Mouse (Mus musculus) neural tube, embryonic 15.5 days (tissue): ENCODE measurements around the gene Exosc6. TPM values are rescaled to one million over a fixed set of nuclear protein-coding genes. Genes with fewer than 3 reads are reported as not detected.
"Not testable (repeated sequence)": the region's sequence is repeated elsewhere in the genome, so short reads cannot be mapped to it uniquely, and the experiment has no call there.

Experiments used
- ATAC-seq: fragments of 200-750 bp; cut with Nextera tagmentation; 2 replicates; pipeline ENCODE4 v1.8.0; 2017; ENCODE audit warnings: mild to moderate bottlenecking, moderate TSS enrichment, moderate library complexity; ENCODE audit not compliant: low FRiP score
- H3K27ac ChIP-seq: fragments of 300-500 bp; sonication (generic); replicated peaks from 2 replicates; pipeline ENCODE4 v1.5.1; 2015; ENCODE audit warnings: mild to moderate bottlenecking, inconsistent platforms
- H3K27me3 ChIP-seq: fragments of 300-500 bp; sonication (generic); replicated peaks from 2 replicates; pipeline ENCODE4 v1.6.1; 2015; ENCODE audit warnings: inconsistent platforms
- H3K36me3 ChIP-seq: fragments of 300-500 bp; sonication (generic); 2 replicates; pipeline ENCODE4 v1.6.1; 2015; ENCODE audit warnings: inconsistent platforms
- H3K4me1 ChIP-seq: fragments of 300-500 bp; sonication (generic); 2 replicates; pipeline ENCODE4 v1.6.1; 2015; ENCODE audit warnings: inconsistent platforms
- H3K4me2 ChIP-seq: fragments of 300-500 bp; sonication (generic); 2 replicates; pipeline ENCODE4 v1.6.1; 2015; ENCODE audit warnings: inconsistent platforms, mild to moderate bottlenecking, moderate library complexity
- H3K4me3 ChIP-seq: fragments of 300-500 bp; sonication (generic); replicated peaks from 2 replicates; pipeline ENCODE4 v1.5.1; 2015; ENCODE audit warnings: mild to moderate bottlenecking, inconsistent platforms
- H3K9ac ChIP-seq: fragments of 300-500 bp; sonication (generic); replicated peaks from 2 replicates; pipeline ENCODE4 v1.6.1; 2015; ENCODE audit warnings: mild to moderate bottlenecking, inconsistent platforms
- H3K9me3 ChIP-seq: fragments of 300-500 bp; sonication (generic); replicated peaks from 2 replicates; pipeline ENCODE4 v1.6.1; 2016; ENCODE audit warnings: inconsistent platforms
- WGBS: fragments of 180-500 bp; shearing (Covaris S2); methylation state at CpG from one replicate; pipeline ENCODE4 v1.1.7; 2015; ENCODE audit warnings: mixed read lengths; 5-methylcytosine and 5-hydroxymethylcytosine counted together
- polyA plus RNA-seq: library from polyadenylated mRNA; unstranded; fragments of >200 nt; fragmentation: Nextera tagmentation; extraction: Ambion mirVana; gene quantifications from 2 replicates; pipeline ENCODE4 v1.2.1, GENCODE M21; 2015

Exosc6 gene
- polyA plus RNA-seq, result not detected in 2 replicates

- no peaks in the 10 kb centered on the region for H3K27me3 ChIP-seq
- peak; percentile 94 for ATAC-seq
- peaks cover 28% of the 10 kb centered on the region for H3K4me1 ChIP-seq
- peak within 1 kb of the TSS; percentile 94 for H3K4me3 ChIP-seq
- peak within 1 kb of the TSS; percentile 80 for H3K27ac ChIP-seq
- H3K9ac ChIP-seq, result peak within 1 kb of the TSS; percentile 83
- peak within 1 kb of the TSS; percentile 99 for H3K4me2 ChIP-seq
- under 1% methylated on average over 68 of the region's 68 CpGs for WGBS
- H3K36me3 ChIP-seq, result peaks cover 47% of the 10 kb centered on the region
- H3K9me3 ChIP-seq, result no peaks in the 10 kb centered on the region
These were observed at the start of gene Exosc6 for GRCm38 (mm10) chr8:111056158-111056663. TSS of gene Exosc6 (plus strand) at chr8:111056339.

GRCm38 (mm10) chr8:111010230-111010991 lies 45.7 kb upstream of the Exosc6 start:
- WGBS, result 88% methylated on average over 9 of the region's 10 CpGs
- H3K4me3 ChIP-seq, H3K27me3 ChIP-seq, H3K4me2 ChIP-seq, ATAC-seq, H3K9ac ChIP-seq, H3K27ac ChIP-seq, H3K4me1 ChIP-seq, H3K9me3 ChIP-seq: not testable (repeated sequence)
- H3K36me3 ChIP-seq, result peaks cover 58% of the 10 kb centered on the region

- H3K4me1 ChIP-seq, result peaks cover 15% of the 10 kb centered on the region; the same call in 1 of the 2 replicates
- not testable (repeated sequence) for H3K4me2 ChIP-seq, H3K27me3 ChIP-seq, H3K36me3 ChIP-seq, ATAC-seq, H3K9me3 ChIP-seq, H3K9ac ChIP-seq, H3K27ac ChIP-seq, H3K4me3 ChIP-seq
- 80% methylated on average over 2 of the region's 2 CpGs for WGBS
These were observed 29.5 kb upstream of the Exosc6 start for GRCm38 (mm10) chr8:111026609-111027008.

- no peaks in the 10 kb centered on the region for H3K9me3 ChIP-seq
- peaks cover 10% of the 10 kb centered on the region; the same call in 1 of the 2 replicates for H3K27me3 ChIP-seq
- H3K4me2 ChIP-seq, result peak overlapping the region; percentile 84
- H3K4me1 ChIP-seq, result peaks cover 15% of the 10 kb centered on the region; the same call in 1 of the 2 replicates
- H3K4me3 ChIP-seq, result peak overlapping the region; percentile 53
- H3K27ac ChIP-seq, result peak overlapping the region; percentile 79
- ATAC-seq, result peak; percentile 91
- H3K9ac ChIP-seq, result peak overlapping the region; percentile 63
- 0% methylated on average over 31 of the region's 31 CpGs for WGBS
- H3K36me3 ChIP-seq, result no peaks in the 10 kb centered on the region
These were observed 28.7 kb upstream of the Exosc6 start for GRCm38 (mm10) chr8:111027391-111027937.

- H3K36me3 ChIP-seq, result no peaks in the 10 kb centered on the region
- H3K4me1 ChIP-seq, result peaks cover 25% of the 10 kb centered on the region
- no peak overlapping the region for H3K9ac ChIP-seq
- 61% methylated on average over 4 of the region's 4 CpGs for WGBS
- peaks cover 10% of the 10 kb centered on the region; the same call in 1 of the 2 replicates for H3K27me3 ChIP-seq
- ATAC-seq, result no peak
- no peaks in the 10 kb centered on the region for H3K9me3 ChIP-seq
- no peak overlapping the region for H3K4me3 ChIP-seq
- H3K4me2 ChIP-seq, result no peak overlapping the region
- no peak overlapping the region for H3K27ac ChIP-seq
These were observed 26.6 kb upstream of the Exosc6 start for GRCm38 (mm10) chr8:111029589-111029988.

GRCm38 (mm10) chr8:111030045-111030444 lies 26.1 kb upstream of the Exosc6 start:
- H3K4me1 ChIP-seq, result peaks cover 29% of the 10 kb centered on the region
- H3K4me2 ChIP-seq, result no peak overlapping the region
- H3K9me3 ChIP-seq, result no peaks in the 10 kb centered on the region
- no peak overlapping the region for H3K4me3 ChIP-seq
- no peak overlapping the region for H3K27ac ChIP-seq
- 76% methylated on average over 6 of the region's 6 CpGs for WGBS
- no peaks in the 10 kb centered on the region for H3K36me3 ChIP-seq
- no peak for ATAC-seq
- H3K27me3 ChIP-seq, result peaks cover 10% of the 10 kb centered on the region; the same call in 1 of the 2 replicates
- H3K9ac ChIP-seq, result no peak overlapping the region

- 96% methylated on average over 19 of the region's 19 CpGs for WGBS
- no peak for ATAC-seq
- Histone ChIP-seq H3K27ac (no peak within 1 kb of the TSS), H3K4me3 (no peak within 1 kb of the TSS), H3K9ac (no peak within 1 kb of the TSS), H3K4me1 (peaks cover 32% of the 10 kb centered on the region), H3K27me3 (peaks cover 10% of the 10 kb centered on the region; the same call in 1 of the 2 replicates), H3K4me2 (no peak within 1 kb of the TSS), H3K36me3 (peaks cover 1% of the 10 kb centered on the region; the same call in 1 of the 2 replicates), H3K9me3 (no peaks in the 10 kb centered on the region)
These were observed 24.6 kb upstream of the Exosc6 start, which contains the start of gene Ddx19b for GRCm38 (mm10) chr8:111031572-111031971. TSS of gene Ddx19b (minus strand) at chr8:111031751.

- Histone ChIP-seq H3K4me3 (peak within 1 kb of the TSS; percentile 73), H3K27me3 (peaks cover 10% of the 10 kb centered on the region; the same call in 1 of the 2 replicates), H3K9ac (peak within 1 kb of the TSS; percentile 76), H3K9me3 (no peaks in the 10 kb centered on the region), H3K4me1 (peaks cover 30% of the 10 kb centered on the region), H3K36me3 (peaks cover 13% of the 10 kb centered on the region), H3K27ac (peak within 1 kb of the TSS; percentile 85), H3K4me2 (peak within 1 kb of the TSS; percentile 66)
- WGBS, result 96% methylated on average over 7 of the region's 7 CpGs
- no peak for ATAC-seq
These were observed 23.2 kb upstream of the Exosc6 start, which contains the start of gene Aars for GRCm38 (mm10) chr8:111032916-111033315. TSS of gene Aars (plus strand) at chr8:111033144.

- H3K36me3 ChIP-seq, result peaks cover 19% of the 10 kb centered on the region
- peak overlapping the region; percentile 66 for H3K4me2 ChIP-seq
- H3K9ac ChIP-seq, result peak overlapping the region; percentile 76
- H3K27me3 ChIP-seq, result peaks cover 10% of the 10 kb centered on the region; the same call in 1 of the 2 replicates
- peaks cover 25% of the 10 kb centered on the region for H3K4me1 ChIP-seq
- H3K9me3 ChIP-seq, result no peaks in the 10 kb centered on the region
- H3K4me3 ChIP-seq, result peak overlapping the region; percentile 73
- WGBS, result 5% methylated on average over 37 of the region's 37 CpGs
- H3K27ac ChIP-seq, result peak overlapping the region; percentile 85
- ATAC-seq, result peak; percentile 99
These were observed 22.5 kb upstream of the Exosc6 start for GRCm38 (mm10) chr8:111033482-111034215.

- peak overlapping the region; percentile 66 for H3K4me2 ChIP-seq
- 18% methylated on average over 12 of the region's 12 CpGs for WGBS
- H3K9me3 ChIP-seq, result no peaks in the 10 kb centered on the region
- peak; percentile 3; the same call in 1 of the 2 replicates for ATAC-seq
- H3K27ac ChIP-seq, result peak overlapping the region; percentile 85
- peak overlapping the region; percentile 73 for H3K4me3 ChIP-seq
- peaks cover 10% of the 10 kb centered on the region; the same call in 1 of the 2 replicates for H3K27me3 ChIP-seq
- H3K36me3 ChIP-seq, result peaks cover 25% of the 10 kb centered on the region
- peak overlapping the region; percentile 76 for H3K9ac ChIP-seq
- peaks cover 25% of the 10 kb centered on the region for H3K4me1 ChIP-seq
These were observed 21.9 kb upstream of the Exosc6 start for GRCm38 (mm10) chr8:111034276-111034675.

GRCm38 (mm10) chr8:111036591-111036990 lies 19.5 kb upstream of the Exosc6 start:
- WGBS, result 93% methylated on average over 15 of the region's 15 CpGs

More at GRCm38 (mm10) chr8:111036591-111036990, 19.5 kb upstream of the Exosc6 start:
- Histone ChIP-seq H3K27ac (no peak overlapping the region), H3K4me1 (peaks cover 25% of the 10 kb centered on the region), H3K9ac (no peak overlapping the region), H3K4me3 (no peak overlapping the region), H3K36me3 (peaks cover 46% of the 10 kb centered on the region), H3K27me3 (0 out of 2 replicates have a peak, but pooled peaks cover under 1% of the 10 kb centered on the region), H3K4me2 (no peak overlapping the region), H3K9me3 (no peaks in the 10 kb centered on the region)
- no peak for ATAC-seq
